In genomic region chr8:124270504-124270903, GRCm38 (mm10) we compare ENCODE assay signal across 13 mouse cellular contexts. TPM values are rescaled to one million over a fixed set of nuclear protein-coding genes. Genes with fewer than 3 reads are reported as not detected.
DNase-seq lines count a peak whose midpoint lies in the region; ATAC-seq and TF ChIP-seq lines count a peak whose summit lies in the region.
"Had no signal": no experiment of that assay in that cellular context is flagged by ENCODE, and none has a peak within 500 bp of the region (broad histone marks: within the 10 kb centered on the region; RNA-seq: fewer than 3 reads in every experiment).

No protein-coding gene starts in this region.

- no peak overlapping the region for H3K4me3 ChIP-seq in heart, adult 2 months
- no peak overlapping the region for H3K4me3 ChIP-seq in kidney, embryonic 16.5 days (ENCODE audit: low read length)
- H3K4me3 ChIP-seq in embryonic fibroblast, embryonic 13.5 days (ENCODE audit: insufficient read depth, low read length), result no peak overlapping the region
- H3K4me3 ChIP-seq in lung, postnatal 0 days (ENCODE audit: low read depth, low read length), result no peak overlapping the region
- H3K4me3 ChIP-seq: embryonic facial prominence, embryonic 15.5 days had no signal

- no peaks in the 10 kb centered on the region for H3K27me3 ChIP-seq in heart, adult 2 months (ENCODE audit: control insufficient read depth, insufficient read depth, low read length)
- no peaks in the 10 kb centered on the region for H3K27me3 ChIP-seq in kidney, embryonic 16.5 days (ENCODE audit: insufficient read depth, low read length)
- H3K27me3 ChIP-seq in lung, postnatal 0 days (replicated peaks; ENCODE audit: insufficient read depth, low read length), result no peaks in the 10 kb centered on the region
- H3K27me3 ChIP-seq: embryonic facial prominence, embryonic 15.5 days had no signal

- ATAC-seq in kidney, embryonic 16.5 days (ENCODE audit: low FRiP score, low TSS enrichment), result no peak
- ATAC-seq in lung, postnatal 0 days, result peak; percentile 88
- ATAC-seq: intestine, postnatal 0 days; liver, postnatal 0 days had no signal

- no peak for TF ChIP-seq CTCF in heart, adult 2 months (IDR thresholded peaks at IDR 0.05)
- no peak for TF ChIP-seq CTCF in embryonic fibroblast, embryonic 13.5 days (IDR thresholded peaks at IDR 0.05; ENCODE audit: borderline replicate concordance, insufficient read depth, low read length)
- no peak for TF ChIP-seq CTCF in lung, postnatal 0 days (IDR thresholded peaks at IDR 0.05)

- H3K4me1 ChIP-seq in heart, adult 2 months (ENCODE audit: control insufficient read depth, insufficient read depth, low read length), result peaks cover 16% of the 10 kb centered on the region
- peaks cover 40% of the 10 kb centered on the region for H3K4me1 ChIP-seq in kidney, embryonic 16.5 days (ENCODE audit: insufficient read depth, low read length)
- peaks cover 9% of the 10 kb centered on the region for H3K4me1 ChIP-seq in embryonic fibroblast, embryonic 13.5 days (ENCODE audit: control insufficient read depth, insufficient read depth, low read length)
- H3K4me1 ChIP-seq in lung, postnatal 0 days (ENCODE audit: insufficient read depth, low read depth, low read length), result peaks cover 5% of the 10 kb centered on the region; the same call in 1 of the 2 replicates

- peak; percentile 69; the same call in 1 of the 2 replicates for TF ChIP-seq EP300 in heart, adult 2 months (IDR thresholded peaks at IDR 0.05; ENCODE audit: insufficient read depth, low read depth, low read length)
- peak; percentile 92 for TF ChIP-seq EP300 in lung, postnatal 0 days (IDR thresholded peaks at IDR 0.05)

- H3K9me3 ChIP-seq in kidney, embryonic 16.5 days (ENCODE audit: low read length), result no peaks in the 10 kb centered on the region
- no peaks in the 10 kb centered on the region for H3K9me3 ChIP-seq in lung, postnatal 0 days (ENCODE audit: low read length)
- H3K9me3 ChIP-seq: embryonic facial prominence, embryonic 15.5 days had no signal

- intact Hi-C loops in heart, adult 2 months (cut with DNase I), result no loop called here
- intact Hi-C loops in heart, postnatal 10 days (cut with DNase I), result no loop called here

- TF ChIP-seq POLR2A in heart, adult 2 months (IDR thresholded peaks at IDR 0.05; ENCODE audit: insufficient read depth, low read depth, low read length), result no peak
- TF ChIP-seq POLR2A in embryonic fibroblast, embryonic 13.5 days (IDR thresholded peaks at IDR 0.05; ENCODE audit: low read depth, low read length), result no peak

- H3K9ac ChIP-seq in heart, adult 2 months (ENCODE audit: low read depth, low read length), result no peak overlapping the region
- no peak overlapping the region for H3K9ac ChIP-seq in kidney, embryonic 16.5 days (replicated peaks; ENCODE audit: low read length)
- H3K9ac ChIP-seq in lung, postnatal 0 days (replicated peaks; ENCODE audit: low read depth), result no peak overlapping the region
- H3K9ac ChIP-seq: embryonic facial prominence, embryonic 15.5 days; liver, postnatal 0 days had no signal

- DNase-seq in heart, adult 2 months, result peak in 1 of 2 experiments; percentile 46
- no peak for DNase-seq in heart, postnatal 10 days
- no peak for DNase-seq in kidney, postnatal 25 days
- peak; percentile 89 for DNase-seq in lung, postnatal 0 days (ENCODE audit: low spot score)
- DNase-seq in cerebellum, adult 11-12 months, result no peak
- no peak for DNase-seq in thymus, adult 18-20 months
- DNase-seq: adrenal gland, postnatal 25 days; liver, postnatal 0 days had no signal

- no peak overlapping the region for H3K4me2 ChIP-seq in kidney, embryonic 16.5 days (replicated peaks; ENCODE audit: low read depth, low read length)
- no peak overlapping the region for H3K4me2 ChIP-seq in lung, postnatal 0 days (replicated peaks; ENCODE audit: low read depth, low read length)
- H3K4me2 ChIP-seq: embryonic facial prominence, embryonic 15.5 days had no signal

- no peaks in the 10 kb centered on the region for H3K36me3 ChIP-seq in heart, adult 2 months (ENCODE audit: control insufficient read depth, insufficient read depth, low read length)
- no peaks in the 10 kb centered on the region for H3K36me3 ChIP-seq in kidney, embryonic 16.5 days (ENCODE audit: insufficient read depth, low read length)
- no peaks in the 10 kb centered on the region for H3K36me3 ChIP-seq in lung, postnatal 0 days (ENCODE audit: insufficient read depth, low read length)
- H3K36me3 ChIP-seq: embryonic facial prominence, embryonic 15.5 days; G1E had no signal

- H3K79me2 ChIP-seq in heart, adult 2 months (replicated peaks; ENCODE audit: control insufficient read depth, insufficient read depth, low read length), result peaks cover 3% of the 10 kb centered on the region; the same call in 1 of the 2 replicates

- peak overlapping the region; percentile 31; the same call in 1 of the 2 replicates for H3K27ac ChIP-seq in heart, adult 2 months
- H3K27ac ChIP-seq in kidney, embryonic 16.5 days (ENCODE audit: low read length), result peak overlapping the region; percentile 15; the same call in 1 of the 2 replicates
- H3K27ac ChIP-seq in embryonic fibroblast, embryonic 13.5 days (ENCODE audit: insufficient read depth, low read length), result peak overlapping the region; percentile 9; the same call in 1 of the 2 replicates
- peak overlapping the region; percentile 47; the same call in 1 of the 2 replicates for H3K27ac ChIP-seq in lung, postnatal 0 days (ENCODE audit: low read length)
- H3K27ac ChIP-seq: embryonic facial prominence, embryonic 15.5 days had no signal

- WGBS in heart, adult 2 months, result 72% methylated on average over 6 of the region's 6 CpGs
- WGBS in kidney, embryonic 16.5 days, result 81% methylated on average over 6 of the region's 6 CpGs
- WGBS in lung, postnatal 0 days, result 47% methylated on average over 6 of the region's 6 CpGs

RNA-seq across cellular contexts. Expression of gene Galnt2, which starts 39.3 kb away (rescaled TPM):
- 10 to 100 TPM; 35.2 to 42.9 TPM for total RNA-seq in heart, adult 2 months (2021)
- 3.7 and 8.8 TPM in 2 replicates for polyA plus RNA-seq in heart, adult 2 months (2012; rRNA removed)
- total RNA-seq in heart, postnatal 10 days (2021), result 10 to 100 TPM; 45.6 to 51.4 TPM
- 47.0 and 47.1 TPM in 2 replicates for polyA plus RNA-seq in kidney, embryonic 16.5 days (2015; fragmentation: Nextera tagmentation; extraction: Ambion mirVana)
- polyA plus RNA-seq in embryonic fibroblast, embryonic 13.5 days (2011; ENCODE audit: insufficient read length, low read depth, missing spikeins), result 20.3 and 45.2 TPM in 2 replicates
- polyA plus RNA-seq in lung, postnatal 0 days (2015; fragmentation: Nextera tagmentation; extraction: Ambion mirVana), result 54.3 and 66.2 TPM in 2 replicates
- total RNA-seq: G1E had no signal
- polyA plus RNA-seq: G1E had no signal
